Comparison of ENCODE assay signal across 26 mouse cellular contexts in genomic region chr5:43848275-43848674, GRCm38 (mm10). TPM values are rescaled to one million over a fixed set of nuclear protein-coding genes. Genes with fewer than 3 reads are reported as not detected.
DNase-seq lines count a peak whose midpoint lies in the region; ATAC-seq and TF ChIP-seq lines count a peak whose summit lies in the region.
"Had no signal": no experiment of that assay in that cellular context is flagged by ENCODE, and none has a peak within 500 bp of the region (broad histone marks: within the 10 kb centered on the region; RNA-seq: fewer than 3 reads in every experiment).

No protein-coding gene starts in this region.

- ATAC-seq in megakaryocyte, adult 5-6 weeks (ENCODE audit: poor library complexity, severe bottlenecking): peak; percentile 65
- ATAC-seq in monocyte, adult 5-6 weeks (replicated peaks; ENCODE audit: insufficient number of reproducible peaks, low FRiP score, low TSS enrichment, poor library complexity, severe bottlenecking): 0 out of 2 replicates have a peak, but pooled peaks have one; percentile 11
- ATAC-seq: activated CD4-positive, CD25-positive, alpha-beta regulatory T cell, adult 4 months; forebrain, embryonic 15.5 days; hindbrain, embryonic 16.5 days had no signal

- peak; percentile 17 for DNase-seq in A20 (ENCODE audit: low read depth, low spot score)
- DNase-seq in embryo, embryonic 9.5 days (ENCODE audit: extremely low spot score): no peak
- no peak for DNase-seq in kidney, postnatal 10 days
- DNase-seq: adrenal gland, adult 8-10 months; adrenal gland, postnatal 25 days; cerebellum, adult 18-20 months; cerebellum, adult 9-10 months; cerebellum, postnatal 14 days; gastrocnemius, postnatal 25 days; heart, postnatal 10 days; heart, postnatal 36 days had no signal

- H3K27ac ChIP-seq in bone marrow macrophage, adult 2 months (ENCODE audit: insufficient read depth, low read depth, low read length): peak overlapping the region; percentile 41
- H3K27ac ChIP-seq: embryonic facial prominence, embryonic 10.5 days; embryonic facial prominence, embryonic 13.5 days; forebrain, embryonic 12.5 days; forebrain, embryonic 15.5 days; heart, embryonic 15.5 days; hindbrain, embryonic 10.5 days; hindbrain, embryonic 13.5 days had no signal

- no peak for TF ChIP-seq POLR2A in bone marrow macrophage, adult 2 months (IDR thresholded peaks at IDR 0.05; ENCODE audit: borderline replicate concordance, low read depth, low read length)

- no peak overlapping the region for H3K4me3 ChIP-seq in bone marrow macrophage, adult 2 months (ENCODE audit: insufficient read depth, low read length)
- H3K4me3 ChIP-seq: embryonic facial prominence, embryonic 10.5 days; embryonic facial prominence, embryonic 13.5 days; erythroblast, embryonic 14.5 days; forebrain, embryonic 12.5 days; forebrain, embryonic 15.5 days; heart, embryonic 12.5 days; heart, embryonic 15.5 days; hindbrain, embryonic 10.5 days; hindbrain, embryonic 13.5 days had no signal

- no peak for TF ChIP-seq CTCF in bone marrow macrophage, adult 2 months (IDR thresholded peaks at IDR 0.05; ENCODE audit: low read depth, low read length)

- H3K4me1 ChIP-seq in bone marrow macrophage, adult 2 months (ENCODE audit: control insufficient read depth, insufficient read depth, low read length): peaks cover 25% of the 10 kb centered on the region
- H3K4me1 ChIP-seq: forebrain, embryonic 12.5 days; forebrain, embryonic 15.5 days; heart, embryonic 12.5 days; heart, embryonic 15.5 days had no signal

RNA-seq across cellular contexts. Expression of gene Cd38, which starts 20.1 kb away (rescaled TPM):
- polyA plus RNA-seq in bone marrow macrophage, adult 2 months (2012; ENCODE audit: insufficient read depth, insufficient read length, missing spikeins): not detected in 2 replicates
- total RNA-seq in megakaryocyte, adult 5-6 weeks (2015): 0.83 and 1.6 TPM in 2 replicates
- total RNA-seq in megakaryocyte, adult 5-6 weeks (2017): 0.45 and 0.48 TPM in 2 replicates
- 13.9 to 18.1 TPM (median 14.7 TPM) in 3 replicates for total RNA-seq in monocyte, adult 5-6 weeks (2017)
- polyA plus RNA-seq: erythroblast, embryonic 14.5 days had no signal

RNA-seq across cellular contexts. Expression of gene Fbxl5, which starts 26.8 kb away (rescaled TPM):
- 46.5 and 47.2 TPM in 2 replicates for polyA plus RNA-seq in bone marrow macrophage, adult 2 months (2012; ENCODE audit: insufficient read depth, insufficient read length, missing spikeins)
- 81.7 and 82.1 TPM in 2 replicates for total RNA-seq in megakaryocyte, adult 5-6 weeks (2015)
- total RNA-seq in megakaryocyte, adult 5-6 weeks (2017): 93.8 and 106 TPM in 2 replicates
- 126 to 151 TPM (median 147 TPM) in 3 replicates for total RNA-seq in monocyte, adult 5-6 weeks (2017)

RNA-seq across cellular contexts. Expression of gene Bst1, which starts 29.6 kb away (rescaled TPM):
- 33.5 and 34.6 TPM in 2 replicates for polyA plus RNA-seq in bone marrow macrophage, adult 2 months (2012; ENCODE audit: insufficient read depth, insufficient read length, missing spikeins)
- total RNA-seq in megakaryocyte, adult 5-6 weeks (2015): 29.8 and 31.3 TPM in 2 replicates
- total RNA-seq in megakaryocyte, adult 5-6 weeks (2017): 25.1 and 32.3 TPM in 2 replicates
- 3.8 to 8.0 TPM (median 3.8 TPM) in 3 replicates for total RNA-seq in monocyte, adult 5-6 weeks (2017)
- total RNA-seq: gastrocnemius, adult 8-10 months had no signal
- polyA plus RNA-seq: embryonic facial prominence, embryonic 13.5 days; erythroblast, embryonic 14.5 days; forebrain, embryonic 12.5 days; forebrain, embryonic 15.5 days; hindbrain, embryonic 10.5 days; hindbrain, embryonic 13.5 days; hindbrain, embryonic 16.5 days had no signal
